Mouse (Mus musculus) ovary, adult 18-20 months (tissue): ENCODE measurements at regions not wholly inside any gene's neighbourhood (a gene's known extent, or its start where the extent isn't known, plus 50 kb on each side); places are given as distances from the start of the nearest gene placed in this dataset.

ENCODE experiments used
- DNase-seq: peaks from one replicate; pipeline ENCODE4 v3.0.0; 2022; ENCODE audit warnings: low spot score, mixed read lengths

GRCm38 (mm10) chr1:76323592-76323991, 777.5 kb downstream of the Slc4a3 start:
- DNase-seq: no peak

- no peak for DNase-seq
Observed at GRCm38 (mm10) chr1:76336011-76336410, 789.9 kb downstream of the Slc4a3 start.

GRCm38 (mm10) chr1:76362106-76362505, 816.0 kb downstream of the Slc4a3 start:
- DNase-seq: no peak

- peak; percentile 69 for DNase-seq
Observed at GRCm38 (mm10) chr1:76373931-76374330, 827.9 kb downstream of the Slc4a3 start.

- no peak for DNase-seq
Observed at GRCm38 (mm10) chr1:76378154-76378553, 832.1 kb downstream of the Slc4a3 start.

GRCm38 (mm10) chr1:76392536-76392935, 846.5 kb downstream of the Slc4a3 start:
- no peak for DNase-seq

GRCm38 (mm10) chr1:76394038-76394437, 848.0 kb downstream of the Slc4a3 start:
- no peak for DNase-seq

- DNase-seq: no peak
Observed at GRCm38 (mm10) chr1:76402854-76403253, 856.8 kb downstream of the Slc4a3 start.

- no peak for DNase-seq
Observed at GRCm38 (mm10) chr1:76404003-76404402, 857.9 kb downstream of the Slc4a3 start.

- DNase-seq: no peak
Observed at GRCm38 (mm10) chr1:76410813-76411212, 864.7 kb downstream of the Slc4a3 start.

- no peak for DNase-seq
Observed at GRCm38 (mm10) chr1:76420525-76420924, 874.5 kb downstream of the Slc4a3 start.

- no peak for DNase-seq
Observed at GRCm38 (mm10) chr1:76427439-76427838, 881.4 kb downstream of the Slc4a3 start.

GRCm38 (mm10) chr1:76430041-76430610, 884.1 kb downstream of the Slc4a3 start:
- DNase-seq: no peak

- no peak for DNase-seq
Observed at GRCm38 (mm10) chr1:76433481-76433941, 887.4 kb downstream of the Slc4a3 start.

- DNase-seq: peak; percentile 25
Observed at GRCm38 (mm10) chr1:76450539-76451214, 904.6 kb downstream of the Slc4a3 start.

- DNase-seq: no peak
Observed at GRCm38 (mm10) chr1:76453160-76453710, 907.2 kb downstream of the Slc4a3 start.

GRCm38 (mm10) chr1:76466562-76466961, 920.5 kb downstream of the Slc4a3 start:
- DNase-seq: no peak

GRCm38 (mm10) chr1:76484193-76484592, 938.1 kb downstream of the Slc4a3 start:
- DNase-seq: no peak

- DNase-seq: no peak
Observed at GRCm38 (mm10) chr1:76487481-76487880, 941.4 kb downstream of the Slc4a3 start.

GRCm38 (mm10) chr1:76489681-76490492, 943.8 kb downstream of the Slc4a3 start:
- DNase-seq: no peak

- no peak for DNase-seq
Observed at GRCm38 (mm10) chr1:76490719-76491118, 944.7 kb downstream of the Slc4a3 start.

- no peak for DNase-seq
Observed at GRCm38 (mm10) chr1:76491187-76491586, 945.1 kb downstream of the Slc4a3 start.

GRCm38 (mm10) chr1:76505150-76505549, 959.1 kb downstream of the Slc4a3 start:
- no peak for DNase-seq
